ENCODE assay signal across 8 mouse cellular contexts in genomic region chr14:34820653-34821005, GRCm38 (mm10). TPM values are rescaled to one million over a fixed set of nuclear protein-coding genes. Genes with fewer than 3 reads are reported as not detected.
A peak's percentile ranks its signal among the peaks of the same experiment; 100 is the strongest.
DNase-seq lines count a peak whose midpoint lies in the region; ATAC-seq and TF ChIP-seq lines count a peak whose summit lies in the region.

No protein-coding gene starts in this region.

- intact Hi-C loops in heart, postnatal 10 days (cut with DNase I) = no loop called here

- no peaks in the 10 kb centered on the region for H3K36me3 ChIP-seq in heart, embryonic 15.5 days
- H3K36me3 ChIP-seq in hindbrain, embryonic 11.5 days (ENCODE audit: control insufficient read depth, insufficient read depth, low read length) = no peaks in the 10 kb centered on the region
- no peaks in the 10 kb centered on the region for H3K36me3 ChIP-seq in limb, embryonic 15.5 days
- H3K36me3 ChIP-seq in stomach, postnatal 0 days (ENCODE audit: control insufficient read depth, insufficient read depth, low read length) = no peaks in the 10 kb centered on the region

- H3K4me2 ChIP-seq in heart, embryonic 15.5 days = peak overlapping the region; percentile 94
- peak overlapping the region; percentile 93 for H3K4me2 ChIP-seq in hindbrain, embryonic 11.5 days (replicated peaks; ENCODE audit: low read depth, low read length)
- peak overlapping the region; percentile 92 for H3K4me2 ChIP-seq in limb, embryonic 15.5 days
- peak overlapping the region; percentile 66 for H3K4me2 ChIP-seq in stomach, postnatal 0 days (replicated peaks; ENCODE audit: low read depth)

- H3K27ac ChIP-seq in heart, embryonic 15.5 days = no peak overlapping the region
- H3K27ac ChIP-seq in brown adipose tissue, adult 24 weeks (replicated peaks; ENCODE audit: low read depth, low read length) = no peak overlapping the region
- H3K27ac ChIP-seq in hindbrain, embryonic 11.5 days (ENCODE audit: low read depth, low read length) = no peak overlapping the region
- no peak overlapping the region for H3K27ac ChIP-seq in limb, embryonic 15.5 days
- no peak overlapping the region for H3K27ac ChIP-seq in stomach, postnatal 0 days (replicated peaks)

- no peaks in the 10 kb centered on the region for H3K9me3 ChIP-seq in heart, embryonic 15.5 days (replicated peaks)
- no peaks in the 10 kb centered on the region for H3K9me3 ChIP-seq in hindbrain, embryonic 11.5 days (ENCODE audit: control insufficient read depth, low read length)
- no peaks in the 10 kb centered on the region for H3K9me3 ChIP-seq in limb, embryonic 15.5 days
- no peaks in the 10 kb centered on the region for H3K9me3 ChIP-seq in stomach, postnatal 0 days (ENCODE audit: control insufficient read depth, low read length)

- peaks cover 94% of the 10 kb centered on the region for H3K27me3 ChIP-seq in heart, embryonic 15.5 days
- H3K27me3 ChIP-seq in hindbrain, embryonic 11.5 days (ENCODE audit: control insufficient read depth, insufficient read depth, low read length) = peaks cover 69% of the 10 kb centered on the region
- H3K27me3 ChIP-seq in limb, embryonic 15.5 days = peaks cover 96% of the 10 kb centered on the region
- peaks cover 23% of the 10 kb centered on the region; the same call in 1 of the 2 replicates for H3K27me3 ChIP-seq in stomach, postnatal 0 days (ENCODE audit: control insufficient read depth, insufficient read depth, low read length)

- H3K4me3 ChIP-seq in heart, embryonic 15.5 days = peak overlapping the region; percentile 58
- peak overlapping the region; percentile 19 for H3K4me3 ChIP-seq in brown adipose tissue, adult 24 weeks (ENCODE audit: insufficient read depth, low read depth, low read length)
- peak overlapping the region; percentile 64 for H3K4me3 ChIP-seq in hindbrain, embryonic 11.5 days (ENCODE audit: low read depth, low read length)
- H3K4me3 ChIP-seq in limb, embryonic 15.5 days = peak overlapping the region; percentile 53
- peak overlapping the region; percentile 47 for H3K4me3 ChIP-seq in stomach, postnatal 0 days (ENCODE audit: low read depth, low read length)

- peaks cover 28% of the 10 kb centered on the region for H3K4me1 ChIP-seq in heart, embryonic 15.5 days (replicated peaks)
- H3K4me1 ChIP-seq in brown adipose tissue, adult 24 weeks (ENCODE audit: control insufficient read depth, insufficient read depth, insufficient read length, low read length) = no peaks in the 10 kb centered on the region
- H3K4me1 ChIP-seq in hindbrain, embryonic 11.5 days (replicated peaks; ENCODE audit: control insufficient read depth, insufficient read depth, low read length) = peaks cover 7% of the 10 kb centered on the region
- H3K4me1 ChIP-seq in limb, embryonic 15.5 days = peaks cover 35% of the 10 kb centered on the region
- H3K4me1 ChIP-seq in stomach, postnatal 0 days (replicated peaks; ENCODE audit: control insufficient read depth, insufficient read depth) = no peaks in the 10 kb centered on the region

- no peak for DNase-seq in heart, postnatal 10 days
- peak; percentile 62 for DNase-seq in hindbrain, embryonic 11.5 days (ENCODE audit: low spot score)
- no peak for DNase-seq in stomach, postnatal 0 days (ENCODE audit: low spot score)
- DNase-seq in layer of hippocampus, postnatal 36 days = no peak

- no peak for TF ChIP-seq CTCF in stomach, postnatal 0 days (IDR thresholded peaks at IDR 0.05; ENCODE audit: low read depth)

- no peak for ATAC-seq in heart, embryonic 15.5 days (replicated peaks; ENCODE audit: insufficient number of reproducible peaks, insufficient read depth, low FRiP score, low read depth)
- 0 out of 2 replicates have a peak, but pooled peaks have one; percentile 1 for ATAC-seq in hindbrain, embryonic 11.5 days (ENCODE audit: low FRiP score)
- ATAC-seq in limb, embryonic 15.5 days (ENCODE audit: insufficient number of reproducible peaks, low FRiP score, low TSS enrichment, low read depth) = no peak
- ATAC-seq in stomach, postnatal 0 days (ENCODE audit: low FRiP score, low TSS enrichment) = no peak
- ATAC-seq in inflammation-experienced regulatory T-cells, adult 6 months = no peak

- no peak for TF ChIP-seq EP300 in stomach, postnatal 0 days (optimal IDR thresholded peaks at IDR 0.05)

- under 1% methylated on average over 12 of the region's 12 CpGs for WGBS in heart, embryonic 15.5 days
- 1% methylated on average over 12 of the region's 12 CpGs for WGBS in hindbrain, embryonic 11.5 days
- WGBS in limb, embryonic 15.5 days = 2% methylated on average over 12 of the region's 12 CpGs
- WGBS in stomach, postnatal 0 days = 2% methylated on average over 12 of the region's 12 CpGs

- 0 out of 2 replicates have a peak overlapping the region, but pooled peaks have one; percentile 33 for H3K9ac ChIP-seq in heart, embryonic 15.5 days
- H3K9ac ChIP-seq in hindbrain, embryonic 11.5 days (ENCODE audit: low read depth, low read length) = peak overlapping the region; percentile 69; the same call in 1 of the 2 replicates
- 0 out of 2 replicates have a peak overlapping the region, but pooled peaks have one; percentile 31 for H3K9ac ChIP-seq in limb, embryonic 15.5 days
- H3K9ac ChIP-seq in stomach, postnatal 0 days (ENCODE audit: low read length) = no peak overlapping the region

RNA-seq across cellular contexts. Expression of gene Grid1, which starts 0.7 kb away (rescaled TPM):
- polyA plus RNA-seq in heart, embryonic 15.5 days (2015; fragmentation: Nextera tagmentation; extraction: Ambion mirVana) = 0.30 and 0.33 TPM in 2 replicates
- not detected for total RNA-seq in heart, postnatal 10 days (2021)
- polyA plus RNA-seq in brown adipose tissue, adult 24 weeks (2012; ENCODE audit: insufficient read depth, insufficient read length, missing spikeins) = not detected in 2 replicates
- polyA plus RNA-seq in hindbrain, embryonic 11.5 days (2014; fragmentation: Nextera tagmentation; extraction: Ambion mirVana) = 0.54 TPM in 2 replicates
- polyA plus RNA-seq in limb, embryonic 15.5 days (2015; fragmentation: Nextera tagmentation; extraction: Ambion mirVana) = 0.45 and 0.51 TPM in 2 replicates
- 0.34 and 0.54 TPM in 2 replicates for polyA plus RNA-seq in stomach, postnatal 0 days (2015; fragmentation: Nextera tagmentation; extraction: Ambion mirVana)
- total RNA-seq in layer of hippocampus, postnatal 36 days (2021) = 10 to 100 TPM; 51.7 to 53.4 TPM
- polyA plus RNA-seq in inflammation-experienced regulatory T-cells, adult 6 months (2017; shearing (Covaris generic)) = not detected
